Mouse (Mus musculus) MEL (cell line): Measurements from ENCODE around the gene Lep. TPM values are rescaled to one million over a fixed set of nuclear protein-coding genes. Genes with fewer than 3 reads are reported as not detected.

Experiments used
- DNase-seq: peaks from one replicate; pipeline ENCODE4 v3.0.0; 2011; ENCODE audit warnings: low read depth, low spot score
- H3K27ac ChIP-seq: 2 replicates; pipeline ENCODE4 v1.5.1; 2012; ENCODE audit warnings: low read depth, mild to moderate bottlenecking, control low read depth, low read length, moderate library complexity; ENCODE audit not compliant: control insufficient read depth
- H3K27me3 ChIP-seq, 2 experiments: fragments of 150-350 bp in 1 of 2; sonication (generic) in 1 of 2; 2 replicates each; pipeline ENCODE4 v1.6.1; 2012; ENCODE audit warnings: low read length in 2 of 2, mild to moderate bottlenecking in 2 of 2, improper control_type of control experiment in 1 of 2, moderate library complexity in 1 of 2; ENCODE audit not compliant: insufficient read depth in 2 of 2, control insufficient read depth in 1 of 2
- H3K36me3 ChIP-seq, 2 experiments: 2 replicates each; pipeline ENCODE4 v1.6.1; 2012 to 2014; ENCODE audit warnings: low read length in 2 of 2, improper control_type of control experiment in 1 of 2, inconsistent platforms in 1 of 2, mild to moderate bottlenecking in 1 of 2; ENCODE audit not compliant: insufficient read depth in 2 of 2, control insufficient read depth in 1 of 2
- H3K4me1 ChIP-seq, 2 experiments: fragments of 150-350 bp in 1 of 2; sonication (generic) in 1 of 2; 2 replicates each; pipeline ENCODE4 v1.6.1; 2012; ENCODE audit warnings: low read length in 2 of 2, improper control_type of control experiment in 1 of 2, mild to moderate bottlenecking in 1 of 2; ENCODE audit not compliant: insufficient read depth in 2 of 2, control insufficient read depth in 1 of 2
- H3K4me3 ChIP-seq, 2 experiments: fragments of 150-350 bp in 1 of 2; sonication (generic) in 1 of 2; 2 replicates each; pipeline ENCODE4 v1.5.1; 2012; ENCODE audit warnings: low read depth in 2 of 2, low read length in 2 of 2, mild to moderate bottlenecking in 2 of 2, moderate library complexity in 2 of 2, control low read depth in 1 of 2, improper control_type of control experiment in 1 of 2; ENCODE audit not compliant: control insufficient read depth in 1 of 2, insufficient read depth in 1 of 2
- H3K79me2 ChIP-seq: 2 replicates; pipeline ENCODE4 v1.6.1; 2012; ENCODE audit warnings: mild to moderate bottlenecking, low read length, moderate library complexity; ENCODE audit not compliant: control insufficient read depth, poor library complexity, insufficient read depth
- H3K9ac ChIP-seq: 2 replicates; pipeline ENCODE4 v1.6.1; 2012; ENCODE audit warnings: low read depth, mild to moderate bottlenecking, control low read depth, low read length, moderate library complexity; ENCODE audit not compliant: control insufficient read depth, poor library complexity, severe bottlenecking
- H3K9me3 ChIP-seq: fragments of 150-350 bp; sonication (generic); replicated peaks from 2 replicates; pipeline ENCODE4 v1.6.1; 2012; ENCODE audit warnings: mild to moderate bottlenecking, low read length, improper control_type of control experiment, moderate library complexity; ENCODE audit not compliant: insufficient read depth
- BHLHE40 ChIP-seq: IDR thresholded peaks from 2 replicates; pipeline ENCODE4 v1.6.1; 2012; ENCODE audit warnings: low read depth, mild to moderate bottlenecking, inconsistent platforms, low read length, improper control_type of control experiment, borderline replicate concordance
- CHD1 ChIP-seq: IDR thresholded peaks from 2 replicates; pipeline ENCODE4 v1.6.1; 2012; ENCODE audit warnings: low read depth, mild to moderate bottlenecking, inconsistent platforms, low read length, improper control_type of control experiment
- ELF1 ChIP-seq: IDR thresholded peaks from 2 replicates; pipeline ENCODE4 v1.6.1; 2014; ENCODE audit warnings: low read depth, mild to moderate bottlenecking, inconsistent platforms, low read length, improper control_type of control experiment, moderate library complexity
- EP300 ChIP-seq, 2 experiments: IDR thresholded peaks; 2 replicates each; pipeline ENCODE4 v1.6.1; 2011; ENCODE audit warnings: improper control_type of control experiment in 2 of 2, low read length in 2 of 2, low read depth in 1 of 2, mild to moderate bottlenecking in 1 of 2
- GABPA ChIP-seq: IDR thresholded peaks from 2 replicates; pipeline ENCODE4 v1.6.1; 2012; ENCODE audit warnings: low read depth, mild to moderate bottlenecking, inconsistent platforms, low read length, improper control_type of control experiment, moderate library complexity
- GATA1 ChIP-seq: IDR thresholded peaks from 2 replicates; pipeline ENCODE4 v1.6.1; 2011; ENCODE audit warnings: low read depth, low read length, improper control_type of control experiment
- HCFC1 ChIP-seq: IDR thresholded peaks from 2 replicates; pipeline ENCODE4 v1.6.1; 2012; ENCODE audit warnings: low read depth, mild to moderate bottlenecking, inconsistent platforms, low read length, improper control_type of control experiment, moderate library complexity
- KAT2A ChIP-seq: conservative IDR thresholded peaks from 2 replicates; pipeline ENCODE4 v1.6.1; 2012; ENCODE audit warnings: low read depth, low read length, improper control_type of control experiment, inconsistent platforms
- MAZ ChIP-seq: IDR thresholded peaks from 2 replicates; pipeline ENCODE4 v1.6.1; 2012; ENCODE audit warnings: low read depth, mild to moderate bottlenecking, inconsistent platforms, low read length, improper control_type of control experiment
- MEF2A ChIP-seq: IDR thresholded peaks from 2 replicates; pipeline ENCODE4 v1.6.1; 2014; ENCODE audit warnings: low read depth, mild to moderate bottlenecking, inconsistent platforms, low read length, improper control_type of control experiment; ENCODE audit not compliant: poor library complexity, insufficient replicate concordance, severe bottlenecking; ENCODE audit errors: extremely low read depth
- MXI1 ChIP-seq: IDR thresholded peaks from 2 replicates; pipeline ENCODE4 v1.6.1; 2011; ENCODE audit warnings: mild to moderate bottlenecking, low read depth, low read length, improper control_type of control experiment
- MYC ChIP-seq: IDR thresholded peaks from 2 replicates; pipeline ENCODE4 v1.6.1; 2011; ENCODE audit warnings: low read depth, mild to moderate bottlenecking, low read length, improper control_type of control experiment, moderate library complexity
- NRF1 ChIP-seq: IDR thresholded peaks from 2 replicates; pipeline ENCODE4 v1.6.1; 2014; ENCODE audit warnings: low read depth, mild to moderate bottlenecking, inconsistent platforms, low read length, improper control_type of control experiment, moderate library complexity; ENCODE audit not compliant: poor library complexity, insufficient read depth, severe bottlenecking
- POLR2AphosphoS2 ChIP-seq: IDR thresholded peaks from 2 replicates; pipeline ENCODE4 v1.6.1; 2011; ENCODE audit warnings: low read length, improper control_type of control experiment
- RCOR1 ChIP-seq: IDR thresholded peaks from 2 replicates; pipeline ENCODE4 v1.6.1; 2012; ENCODE audit warnings: low read depth, mild to moderate bottlenecking, inconsistent platforms, low read length, improper control_type of control experiment
- SIN3A ChIP-seq: IDR thresholded peaks from 2 replicates; pipeline ENCODE4 v1.6.1; 2012; ENCODE audit warnings: low read length, improper control_type of control experiment, inconsistent platforms
- SMC3 ChIP-seq: IDR thresholded peaks from 2 replicates; pipeline ENCODE4 v1.6.1; 2011; ENCODE audit warnings: low read depth, low read length, improper control_type of control experiment
- TAL1 ChIP-seq: IDR thresholded peaks from 2 replicates; pipeline ENCODE4 v1.6.1; 2012; ENCODE audit warnings: mild to moderate bottlenecking, inconsistent platforms, low read length, moderate library complexity, mixed read lengths
- TBP ChIP-seq: IDR thresholded peaks from 2 replicates; pipeline ENCODE4 v1.8.0; 2011; ENCODE audit warnings: low read depth, low read length, improper control_type of control experiment
- UBTF ChIP-seq: IDR thresholded peaks from 2 replicates; pipeline ENCODE4 v1.6.1; 2012; ENCODE audit warnings: low read depth, mild to moderate bottlenecking, inconsistent platforms, low read length, improper control_type of control experiment, moderate library complexity, borderline replicate concordance; ENCODE audit not compliant: insufficient read depth
- USF1 ChIP-seq: IDR thresholded peaks from 2 replicates; pipeline ENCODE4 v1.6.1; 2014; ENCODE audit warnings: low read depth, mild to moderate bottlenecking, inconsistent platforms, low read length, improper control_type of control experiment, moderate library complexity
- USF2 ChIP-seq, 2 experiments: IDR thresholded peaks; 2 replicates each; pipeline ENCODE4 v1.6.1; 2011 to 2012; ENCODE audit warnings: improper control_type of control experiment in 2 of 2, low read length in 2 of 2, borderline replicate concordance in 1 of 2, inconsistent platforms in 1 of 2, low read depth in 1 of 2, mild to moderate bottlenecking in 1 of 2; ENCODE audit not compliant: insufficient read depth in 1 of 2
- ZC3H11A ChIP-seq: IDR thresholded peaks from 2 replicates; pipeline ENCODE4 v1.6.1; 2012; ENCODE audit warnings: low read depth, mild to moderate bottlenecking, inconsistent platforms, low read length, improper control_type of control experiment
- ZKSCAN1 ChIP-seq: IDR thresholded peaks from 2 replicates; pipeline ENCODE4 v1.6.1; 2012; ENCODE audit warnings: low read depth, mild to moderate bottlenecking, inconsistent platforms, low read length, improper control_type of control experiment, moderate library complexity
- polyA plus RNA-seq, 2 experiments: library from polyadenylated mRNA; stranded (reverse) in 1 of 2; unstranded in 1 of 2; fragments of >175 nt in 1 of 2; fragments of >200 nt in 1 of 2; gene quantifications; 2 replicates each; pipeline versions ENCODE4 v1.2.1 to v1.2.4; 2012; ENCODE audit warnings: low replicate concordance in 2 of 2, low read depth in 1 of 2; ENCODE audit not compliant: insufficient read length in 2 of 2, insufficient read depth in 1 of 2, missing spikeins in 1 of 2
- total RNA-seq: library from RNA; depleted of rRNA; stranded (reverse); fragments of 300-350 nt; gene quantifications from 2 replicates; pipeline ENCODE4 v1.2.3, GENCODE M21; 2012

The Lep gene
- total and polyA plus RNA-seq, 3 experiments, result not detected

DNA sequence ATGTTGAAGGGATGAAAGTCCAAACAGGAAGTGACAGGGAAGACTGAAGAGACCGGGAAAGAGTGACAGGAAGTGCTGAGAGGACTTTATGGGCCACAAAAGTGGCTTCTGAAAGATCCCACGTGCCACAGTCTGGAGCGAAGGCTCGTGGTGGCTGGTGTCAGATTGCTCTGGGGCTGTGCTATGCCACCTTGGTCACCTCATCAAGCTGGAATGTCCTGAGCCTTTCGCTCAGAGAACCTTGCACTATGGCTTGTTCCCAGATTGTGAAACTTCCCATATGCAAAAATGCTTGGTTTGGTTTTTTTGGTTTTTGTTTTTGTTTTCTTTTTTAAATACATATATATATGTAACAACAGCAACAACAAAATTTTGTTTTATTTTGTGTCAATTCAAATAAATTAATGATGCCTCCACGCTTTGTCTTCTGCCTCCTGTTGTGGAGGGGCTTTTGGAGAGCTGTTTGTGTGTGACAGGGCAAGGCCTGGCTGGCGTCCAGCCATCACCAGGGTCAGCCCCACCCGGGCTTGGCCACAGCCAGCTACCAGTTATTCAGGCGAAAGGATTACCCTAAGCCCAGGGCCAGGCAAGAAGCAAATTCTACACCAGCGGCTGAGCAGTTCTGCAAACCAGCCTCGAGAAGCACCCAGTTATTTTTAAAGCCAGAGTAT is 13.6 kb downstream of the Lep start:
- Histone ChIP-seq H3K27ac (no peak overlapping the region), H3K9ac (no peak overlapping the region), H3K27me3 (peaks cover 3 to 4% of the 10 kb centered on the region in 2 experiments; a peak in 2 of 4 replicates), H3K4me3 (no peak overlapping the region), H3K9me3 (no peaks in the 10 kb centered on the region), H3K36me3 (no peaks in the 10 kb centered on the region), H3K79me2 (no peaks in the 10 kb centered on the region), H3K4me1 (no peaks in the 10 kb centered on the region)
- TF ChIP-seq UBTF (no peak), BHLHE40 (no peak), SMC3 (no peak), MEF2A (no peak), MXI1 (no peak), MAZ (no peak), ELF1 (no peak), ZC3H11A (no peak)
- DNase-seq, result no peak

DNA sequence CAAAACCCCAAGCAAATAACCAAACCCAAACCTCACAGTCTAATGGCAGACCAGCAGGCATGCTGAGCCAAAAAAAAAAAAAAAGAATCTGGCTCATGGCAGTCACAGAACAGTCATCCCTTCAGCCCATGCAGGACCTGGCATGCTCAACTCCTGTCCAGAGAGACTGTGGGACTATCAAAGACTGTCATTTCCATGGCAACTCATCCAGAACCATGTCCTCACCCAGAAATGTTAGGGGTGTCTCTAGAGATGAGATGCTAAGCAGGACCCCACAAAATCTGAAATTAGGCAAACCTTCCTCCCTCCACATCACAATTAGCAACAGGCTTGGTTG is 14.1 kb downstream of the Lep start:
- no peak overlapping the region for H3K9ac ChIP-seq
- no peak overlapping the region for H3K27ac ChIP-seq
- no peak for TF ChIP-seq POLR2AphosphoS2
- TF ChIP-seq USF1, result no peak
- no peak for TF ChIP-seq MYC
- TF ChIP-seq GATA1, result no peak
- no peak for TF ChIP-seq TBP
- no peak for TF ChIP-seq TAL1
- H3K79me2 ChIP-seq, result no peaks in the 10 kb centered on the region
- no peak for DNase-seq
- H3K4me3 ChIP-seq, result no peak overlapping the region
- no peaks in the 10 kb centered on the region for H3K36me3 ChIP-seq
- no peaks in the 10 kb centered on the region for H3K9me3 ChIP-seq
- no peaks in the 10 kb centered on the region for H3K4me1 ChIP-seq
- H3K27me3 ChIP-seq, result peaks cover 0 to 2% of the 10 kb centered on the region in 2 experiments; a peak in 2 of 4 replicates

DNA sequence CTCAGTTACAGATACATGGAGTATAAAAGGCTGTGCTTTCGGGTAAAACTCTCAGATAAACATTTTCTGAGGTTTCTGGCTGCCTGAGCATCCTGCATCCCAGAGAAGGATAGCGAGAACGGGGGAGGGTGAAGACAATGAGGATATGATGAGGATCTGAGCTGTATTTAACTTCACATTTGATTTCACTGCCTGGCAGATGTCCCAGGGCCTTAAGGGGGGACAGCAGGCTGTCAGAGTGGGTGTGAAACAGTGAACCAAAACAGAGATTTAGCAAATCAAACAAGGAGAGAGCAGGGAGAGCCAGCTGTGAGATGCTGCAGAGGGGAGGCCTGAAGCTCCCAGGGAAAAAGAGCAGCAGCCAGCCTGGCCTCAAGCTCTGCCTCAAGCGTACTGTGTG is 19.3 kb downstream of the Lep start:
- Histone ChIP-seq H3K9me3 (no peaks in the 10 kb centered on the region), H3K27me3 (peaks cover 1 to 4% of the 10 kb centered on the region in 2 experiments; a peak in 2 of 4 replicates), H3K9ac (no peak overlapping the region), H3K79me2 (no peaks in the 10 kb centered on the region), H3K4me3 (no peak overlapping the region), H3K36me3 (no peaks in the 10 kb centered on the region), H3K27ac (no peak overlapping the region), H3K4me1 (no peaks in the 10 kb centered on the region)
- no peak for DNase-seq
- TF ChIP-seq NRF1, result no peak
- no peak for TF ChIP-seq CHD1
- no peak for TF ChIP-seq RCOR1
- TF ChIP-seq TAL1, result no peak
- no peak for TF ChIP-seq GABPA
- TF ChIP-seq MYC, result no peak
- no peak for TF ChIP-seq EP300 (IDR thresholded peaks at IDR 0.05; ENCODE audit: low read depth in 1 of 2, low read length in 2 of 2)
- TF ChIP-seq ZKSCAN1, result no peak
- TF ChIP-seq MEF2A, result no peak
- no peak for TF ChIP-seq MAZ
- TF ChIP-seq SIN3A, result no peak
- no peak for TF ChIP-seq HCFC1
- no peak for TF ChIP-seq USF2 (IDR thresholded peaks at IDR 0.05; ENCODE audit: borderline replicate concordance in 1 of 2, insufficient read depth in 1 of 2, low read depth in 1 of 2, low read length in 2 of 2)
- no peak for TF ChIP-seq KAT2A
- no peak for TF ChIP-seq GATA1
